Mouse (Mus musculus): ENCODE data around the gene Slc22a17. TPM values are rescaled to one million over a fixed set of nuclear protein-coding genes. Genes with fewer than 3 reads are reported as not detected.
"Not testable (repeated sequence)": the region's sequence is repeated elsewhere in the genome, so short reads cannot be mapped to it uniquely, and the experiment has no call there.

Slc22a17 gene
- 45.5 and 48.6 TPM in 2 replicates for polyA plus RNA-seq (2015; fragmentation: Nextera tagmentation; extraction: Ambion mirVana)

DNA sequence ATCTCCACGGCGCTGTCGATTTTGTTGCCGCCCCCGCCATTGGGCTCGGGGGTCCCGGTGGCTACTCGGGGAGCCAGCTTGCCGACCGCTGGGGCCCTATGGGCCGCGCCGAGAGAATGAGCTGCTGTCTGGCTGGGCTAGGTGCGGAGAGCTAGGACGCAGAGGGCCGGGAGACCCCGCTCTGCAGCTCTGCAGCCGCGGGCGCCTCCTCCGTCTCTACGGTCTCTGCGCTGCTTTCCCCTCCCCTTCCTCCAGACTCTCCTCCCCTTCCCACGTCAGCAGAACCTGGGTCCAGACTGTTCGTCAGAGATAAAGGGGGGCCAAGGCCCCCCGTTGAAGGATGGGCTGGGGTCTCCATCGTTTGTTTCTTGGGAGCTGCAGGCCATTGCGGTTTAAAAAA is at the start of gene Slc22a17:
Slc22a17 (minus strand) TSS at position 247 of the 400 bp plus-strand sequence.
- Histone ChIP-seq H3K9ac (peak within 1 kb of the TSS; percentile 83), H3K4me1 (peaks cover 3% of the 10 kb centered on the region; the same call in 1 of the 2 replicates), H3K27ac (peak within 1 kb of the TSS; percentile 82), H3K4me2 (peak within 1 kb of the TSS; percentile 94), H3K4me3 (replicated peaks) (peak within 1 kb of the TSS; percentile 93), H3K27me3 (replicated peaks) (no peaks in the 10 kb centered on the region), H3K9me3 (no peaks in the 10 kb centered on the region), H3K36me3 (peaks cover 28% of the 10 kb centered on the region)
- ATAC-seq (ENCODE audit: insufficient read depth, low FRiP score, low read depth) = peak; percentile 82
- WGBS = under 1% methylated on average over 27 of the region's 28 CpGs

- no peak for ATAC-seq (ENCODE audit: insufficient read depth, low FRiP score, low read depth)
- Histone ChIP-seq H3K9ac (no peak overlapping the region), H3K4me2 (no peak overlapping the region), H3K9me3 (no peaks in the 10 kb centered on the region), H3K36me3 (no peaks in the 10 kb centered on the region), H3K4me3 (replicated peaks) (no peak overlapping the region), H3K27ac (no peak overlapping the region), H3K27me3 (replicated peaks) (no peaks in the 10 kb centered on the region), H3K4me1 (no peaks in the 10 kb centered on the region)
- 79% methylated on average over 7 of the region's 7 CpGs for WGBS
Observed at GRCm38 (mm10) chr14:54962714-54963113, 49.8 kb upstream of the Slc22a17 start.

DNA sequence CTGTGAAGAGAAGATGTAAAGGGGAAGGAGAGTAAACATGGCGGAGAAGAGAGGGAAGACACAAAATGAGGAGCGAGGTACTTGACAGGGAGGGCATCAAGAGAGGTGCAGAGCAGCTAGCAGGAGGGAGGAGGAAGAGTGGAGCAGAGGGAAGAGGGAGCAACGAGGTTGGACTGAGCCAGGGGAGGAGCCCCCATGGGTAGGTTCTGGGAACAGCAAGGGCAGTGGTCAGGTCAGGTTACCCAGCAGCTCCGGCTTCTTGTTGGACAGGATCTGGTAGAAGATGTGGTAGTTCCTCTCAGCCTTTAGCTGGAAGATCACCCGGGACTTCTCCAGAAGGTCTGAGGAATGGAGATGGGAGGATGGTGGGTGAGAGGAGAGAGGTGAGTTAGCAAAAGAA is 48.6 kb upstream of the Slc22a17 start:
- no peaks in the 10 kb centered on the region for H3K36me3 ChIP-seq
- H3K27me3 ChIP-seq (replicated peaks) = no peaks in the 10 kb centered on the region
- H3K9me3 ChIP-seq = no peaks in the 10 kb centered on the region
- H3K4me3 ChIP-seq (replicated peaks) = no peak overlapping the region
- H3K4me2 ChIP-seq = no peak overlapping the region
- no peak overlapping the region for H3K27ac ChIP-seq
- 80% methylated on average over 5 of the region's 5 CpGs for WGBS
- H3K4me1 ChIP-seq = no peaks in the 10 kb centered on the region
- no peak for ATAC-seq (ENCODE audit: insufficient read depth, low FRiP score, low read depth)
- H3K9ac ChIP-seq = no peak overlapping the region

DNA sequence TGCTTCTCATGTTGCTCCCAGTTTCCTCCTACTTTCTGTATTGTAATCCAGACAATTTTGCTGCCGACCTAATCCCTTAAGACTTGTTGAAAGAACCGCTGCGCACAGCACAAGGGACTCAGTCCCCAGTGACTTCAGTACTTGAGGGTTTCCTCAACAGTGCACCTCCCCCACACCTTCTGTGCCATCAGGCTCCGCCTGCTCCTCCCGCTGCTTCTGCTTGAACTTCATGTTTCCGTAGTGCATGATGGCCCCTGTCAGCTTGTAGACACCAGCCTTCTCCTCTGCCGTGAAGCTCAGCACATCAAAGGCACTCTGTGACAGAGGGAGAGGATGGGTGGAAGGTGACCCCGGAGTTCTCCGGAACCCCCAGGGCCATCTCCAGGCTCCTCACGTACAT is 47.8 kb upstream of the Slc22a17 start:
- H3K27ac ChIP-seq = no peak overlapping the region
- H3K36me3 ChIP-seq = no peaks in the 10 kb centered on the region
- 62% methylated on average over 10 of the region's 10 CpGs for WGBS
- no peak overlapping the region for H3K4me3 ChIP-seq (replicated peaks)
- H3K9me3 ChIP-seq = no peaks in the 10 kb centered on the region
- H3K9ac ChIP-seq = no peak overlapping the region
- no peaks in the 10 kb centered on the region for H3K27me3 ChIP-seq (replicated peaks)
- H3K4me1 ChIP-seq = no peaks in the 10 kb centered on the region
- no peak for ATAC-seq (ENCODE audit: insufficient read depth, low FRiP score, low read depth)
- H3K4me2 ChIP-seq = no peak overlapping the region

- H3K9me3 ChIP-seq; H3K27me3 ChIP-seq (replicated peaks); H3K4me1 ChIP-seq; H3K27ac ChIP-seq; H3K4me2 ChIP-seq; H3K9ac ChIP-seq; H3K4me3 ChIP-seq (replicated peaks); H3K36me3 ChIP-seq; ATAC-seq (ENCODE audit: insufficient read depth, low FRiP score, low read depth): not testable (repeated sequence)
- WGBS = 87% methylated on average over 12 of the region's 12 CpGs
Observed at GRCm38 (mm10) chr14:54959853-54960613, 47.1 kb upstream of the Slc22a17 start.

DNA sequence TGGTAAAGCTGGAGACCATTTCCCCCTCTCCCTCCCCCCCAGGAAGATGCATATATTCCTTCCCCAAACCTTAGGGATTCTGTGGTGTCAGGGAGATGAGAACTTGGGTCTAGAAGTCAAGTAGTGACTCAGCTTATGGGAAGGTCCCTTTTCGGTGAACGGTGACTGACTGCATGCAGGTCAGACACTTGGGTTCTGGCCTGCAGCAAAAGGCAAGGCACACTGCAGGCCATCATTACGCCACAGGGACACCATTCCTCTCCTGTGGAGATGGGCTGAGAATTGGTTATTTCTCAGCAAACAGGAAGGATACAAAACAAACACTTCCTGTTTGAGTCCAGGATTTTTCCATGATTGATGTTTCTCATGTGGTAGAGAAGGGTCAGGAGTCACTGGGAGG is 46.3 kb upstream of the Slc22a17 start:
- ATAC-seq (ENCODE audit: insufficient read depth, low FRiP score, low read depth) = no peak
- Histone ChIP-seq H3K27me3 (replicated peaks) (no peaks in the 10 kb centered on the region), H3K4me2 (no peak overlapping the region), H3K4me3 (replicated peaks) (no peak overlapping the region), H3K36me3 (no peaks in the 10 kb centered on the region), H3K9ac (no peak overlapping the region), H3K4me1 (no peaks in the 10 kb centered on the region), H3K27ac (no peak overlapping the region), H3K9me3 (no peaks in the 10 kb centered on the region)
- 80% methylated on average over 3 of the region's 3 CpGs for WGBS

DNA sequence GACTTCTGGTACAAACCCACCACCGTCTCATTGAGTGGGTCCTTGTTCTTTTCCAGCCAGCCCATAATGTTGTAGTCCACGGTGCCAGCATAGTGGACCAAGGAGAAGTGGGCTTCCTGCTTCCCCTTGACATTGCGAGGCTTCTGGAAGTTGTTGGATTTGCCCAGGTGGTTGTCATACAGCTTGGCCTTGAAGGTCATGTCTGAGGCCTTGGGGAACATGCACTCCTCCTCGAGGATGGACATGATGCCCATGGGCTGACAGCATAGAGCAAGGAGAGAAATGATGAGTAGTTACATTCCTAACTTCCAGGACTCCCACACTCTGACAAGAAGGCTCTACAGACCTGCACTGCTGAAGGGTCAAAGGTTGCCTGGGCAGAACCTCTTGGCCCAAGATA is 45.6 kb upstream of the Slc22a17 start:
- 77% methylated on average over 4 of the region's 4 CpGs for WGBS
- Histone ChIP-seq H3K4me3 (replicated peaks) (no peak overlapping the region), H3K36me3 (no peaks in the 10 kb centered on the region), H3K27ac (no peak overlapping the region), H3K9ac (no peak overlapping the region), H3K27me3 (replicated peaks) (no peaks in the 10 kb centered on the region), H3K9me3 (no peaks in the 10 kb centered on the region), H3K4me2 (no peak overlapping the region), H3K4me1 (no peaks in the 10 kb centered on the region)
- ATAC-seq (ENCODE audit: insufficient read depth, low FRiP score, low read depth) = no peak

DNA sequence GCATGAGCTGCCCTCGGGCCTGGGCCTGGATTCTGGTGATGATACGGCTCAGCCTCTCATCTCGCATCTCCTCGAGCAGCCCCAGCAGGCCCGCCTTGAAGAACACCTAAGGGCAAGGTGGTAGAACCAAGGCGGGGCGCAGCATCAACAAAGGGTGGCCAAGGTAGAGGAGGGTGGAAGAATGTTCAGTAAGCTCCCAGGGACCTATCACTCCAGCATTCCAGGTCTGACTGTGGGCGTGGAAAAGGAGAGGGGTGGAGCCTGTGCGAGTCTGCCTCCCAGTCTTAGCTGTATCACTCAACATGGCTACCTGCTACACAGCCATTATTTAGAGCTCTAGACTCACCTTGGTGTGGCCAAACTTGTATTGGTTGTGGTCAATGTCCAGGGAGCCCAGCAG is 43.6 kb upstream of the Slc22a17 start:
- ATAC-seq (ENCODE audit: insufficient read depth, low FRiP score, low read depth) = no peak; the same call in 1 of the 2 replicates
- H3K4me3 ChIP-seq (replicated peaks) = no peak overlapping the region
- H3K4me2 ChIP-seq = no peak overlapping the region
- H3K27me3 ChIP-seq (replicated peaks) = no peaks in the 10 kb centered on the region
- no peaks in the 10 kb centered on the region for H3K4me1 ChIP-seq
- H3K36me3 ChIP-seq = no peaks in the 10 kb centered on the region
- H3K27ac ChIP-seq = no peak overlapping the region
- no peak overlapping the region for H3K9ac ChIP-seq
- no peaks in the 10 kb centered on the region for H3K9me3 ChIP-seq
- 80% methylated on average over 9 of the region's 9 CpGs for WGBS

- H3K4me3 ChIP-seq (replicated peaks) = no peak overlapping the region
- H3K9me3 ChIP-seq = no peaks in the 10 kb centered on the region
- no peak for ATAC-seq (ENCODE audit: insufficient read depth, low FRiP score, low read depth)
- 77% methylated on average over 3 of the region's 3 CpGs for WGBS
- no peak overlapping the region for H3K27ac ChIP-seq
- no peaks in the 10 kb centered on the region for H3K4me1 ChIP-seq
- no peak overlapping the region for H3K9ac ChIP-seq
- H3K27me3 ChIP-seq (replicated peaks) = no peaks in the 10 kb centered on the region
- H3K4me2 ChIP-seq = no peak overlapping the region
- no peaks in the 10 kb centered on the region for H3K36me3 ChIP-seq
Observed at GRCm38 (mm10) chr14:54955481-54955880, 42.5 kb upstream of the Slc22a17 start.

GRCm38 (mm10) chr14:54954474-54954873 is 41.5 kb upstream of the Slc22a17 start:
- Histone ChIP-seq H3K4me2 (no peak overlapping the region), H3K9me3 (no peaks in the 10 kb centered on the region), H3K27ac (no peak overlapping the region), H3K27me3 (replicated peaks) (no peaks in the 10 kb centered on the region), H3K9ac (no peak overlapping the region), H3K4me3 (replicated peaks) (no peak overlapping the region), H3K36me3 (no peaks in the 10 kb centered on the region), H3K4me1 (no peaks in the 10 kb centered on the region)
- 71% methylated on average over 3 of the region's 3 CpGs for WGBS
- ATAC-seq (ENCODE audit: insufficient read depth, low FRiP score, low read depth) = no peak

GRCm38 (mm10) chr14:54953664-54954206 is 40.8 kb upstream of the Slc22a17 start:
- Histone ChIP-seq H3K9ac (no peak overlapping the region), H3K4me3 (replicated peaks) (no peak overlapping the region), H3K27ac (no peak overlapping the region), H3K4me1 (no peaks in the 10 kb centered on the region), H3K4me2 (no peak overlapping the region), H3K36me3 (no peaks in the 10 kb centered on the region), H3K9me3 (no peaks in the 10 kb centered on the region), H3K27me3 (replicated peaks) (no peaks in the 10 kb centered on the region)
- WGBS = 90% methylated on average over 8 of the region's 8 CpGs
- ATAC-seq (ENCODE audit: insufficient read depth, low FRiP score, low read depth) = no peak

- Histone ChIP-seq H3K4me2 (no peak overlapping the region), H3K36me3 (no peaks in the 10 kb centered on the region), H3K9ac (no peak overlapping the region), H3K4me1 (no peaks in the 10 kb centered on the region), H3K27me3 (replicated peaks) (no peaks in the 10 kb centered on the region), H3K9me3 (no peaks in the 10 kb centered on the region), H3K27ac (no peak overlapping the region), H3K4me3 (replicated peaks) (no peak overlapping the region)
- 88% methylated on average over 6 of the region's 6 CpGs for WGBS
- ATAC-seq (ENCODE audit: insufficient read depth, low FRiP score, low read depth) = no peak
Observed at GRCm38 (mm10) chr14:54951587-54951986, 38.7 kb upstream of the Slc22a17 start.
